In genomic region chr10:42274712-42275400, GRCm38 (mm10) we compare ENCODE assay signal across 8 mouse cellular contexts. TPM values are rescaled to one million over a fixed set of nuclear protein-coding genes. Genes with fewer than 3 reads are reported as not detected.
A peak's percentile ranks its signal among the peaks of the same experiment; 100 is the strongest.
DNase-seq lines count a peak whose midpoint lies in the region; ATAC-seq and TF ChIP-seq lines count a peak whose summit lies in the region.

No protein-coding gene starts in this region.

- peak overlapping the region; percentile 72 for H3K27ac ChIP-seq in embryonic fibroblast, embryonic 13.5 days (ENCODE audit: insufficient read depth, low read length)
- peak overlapping the region; percentile 97 for H3K27ac ChIP-seq in hindbrain, postnatal 0 days
- peak overlapping the region; percentile 97 for H3K27ac ChIP-seq in liver, embryonic 13.5 days

- no peaks in the 10 kb centered on the region for H3K36me3 ChIP-seq in hindbrain, postnatal 0 days (ENCODE audit: insufficient read depth, low read length)
- H3K36me3 ChIP-seq in liver, embryonic 13.5 days, result peaks cover 49% of the 10 kb centered on the region

- no peak for TF ChIP-seq CTCF in embryonic fibroblast, embryonic 13.5 days (IDR thresholded peaks at IDR 0.05; ENCODE audit: borderline replicate concordance, insufficient read depth, low read length)
- no peak for TF ChIP-seq CTCF in hindbrain, postnatal 0 days (IDR thresholded peaks at IDR 0.05; ENCODE audit: low read depth)

- H3K4me1 ChIP-seq in embryonic fibroblast, embryonic 13.5 days (ENCODE audit: control insufficient read depth, insufficient read depth, low read length), result peaks cover 8% of the 10 kb centered on the region
- peaks cover 29% of the 10 kb centered on the region for H3K4me1 ChIP-seq in hindbrain, postnatal 0 days (ENCODE audit: insufficient read depth, low read length)
- H3K4me1 ChIP-seq in liver, embryonic 13.5 days (replicated peaks), result peaks cover 65% of the 10 kb centered on the region

- peak; percentile 47 for TF ChIP-seq POLR2A in embryonic fibroblast, embryonic 13.5 days (IDR thresholded peaks at IDR 0.05; ENCODE audit: low read depth, low read length)

- DNase-seq in frontal cortex, postnatal 36 days (ENCODE audit: low spot score in 2 of 2), result peak; percentile 15 to 27
- peak; percentile 46 for DNase-seq in ZHBTc4 (ENCODE audit: low read depth, low spot score)
- DNase-seq in hindbrain, postnatal 0 days (ENCODE audit: low spot score), result peak; percentile 43
- peak; percentile 28 for DNase-seq in liver, embryonic 13.5 days
- peak; percentile 50 for DNase-seq in retina, postnatal 1 day
- no peak for DNase-seq in Muller cell, postnatal 12 days (ENCODE audit: inconsistent ontology term)

- WGBS in hindbrain, postnatal 0 days, result 2% methylated on average over 65 of the region's 65 CpGs
- 1% methylated on average over 65 of the region's 65 CpGs for WGBS in liver, embryonic 13.5 days (ENCODE audit: insufficient replicate concordance)

- H3K4me2 ChIP-seq in hindbrain, postnatal 0 days (ENCODE audit: low read depth, low read length), result peak overlapping the region; percentile 98
- peak overlapping the region; percentile 100 for H3K4me2 ChIP-seq in liver, embryonic 13.5 days

- no peaks in the 10 kb centered on the region for H3K27me3 ChIP-seq in hindbrain, postnatal 0 days (ENCODE audit: insufficient read depth, low read length)
- H3K27me3 ChIP-seq in liver, embryonic 13.5 days, result no peaks in the 10 kb centered on the region

- no peak for ATAC-seq in frontal cortex, adult (ENCODE audit: low TSS enrichment)
- no peak for ATAC-seq in hindbrain, postnatal 0 days
- ATAC-seq in liver, embryonic 13.5 days (ENCODE audit: low read depth), result no peak

- H3K4me3 ChIP-seq in embryonic fibroblast, embryonic 13.5 days (ENCODE audit: insufficient read depth, low read length), result peak overlapping the region; percentile 74
- peak overlapping the region; percentile 84 for H3K4me3 ChIP-seq in hindbrain, postnatal 0 days (ENCODE audit: low read length)
- H3K4me3 ChIP-seq in liver, embryonic 13.5 days (replicated peaks), result peak overlapping the region; percentile 98

- H3K9ac ChIP-seq in hindbrain, postnatal 0 days (replicated peaks; ENCODE audit: low read length), result peak overlapping the region; percentile 77
- peak overlapping the region; percentile 99 for H3K9ac ChIP-seq in liver, embryonic 13.5 days

- no peaks in the 10 kb centered on the region for H3K9me3 ChIP-seq in hindbrain, postnatal 0 days (ENCODE audit: low read length)
- H3K9me3 ChIP-seq in liver, embryonic 13.5 days (replicated peaks), result no peaks in the 10 kb centered on the region

RNA-seq across cellular contexts. Expression of gene Foxo3, which starts 1.7 kb away (rescaled TPM):
- polyA plus RNA-seq in embryonic fibroblast, embryonic 13.5 days (2011; ENCODE audit: insufficient read length, low read depth, missing spikeins), result 29.3 and 30.2 TPM in 2 replicates
- 54.7 and 59.2 TPM in 2 replicates for total RNA-seq in hindbrain, postnatal 0 days (2014; rRNA removed)
- polyA plus RNA-seq in hindbrain, postnatal 0 days (2015; fragmentation: Nextera tagmentation; extraction: Ambion mirVana), result 8.4 and 8.6 TPM in 2 replicates
- polyA plus RNA-seq in liver, embryonic 13.5 days (2015; fragmentation: Nextera tagmentation; extraction: Ambion mirVana), result 14.5 and 15.2 TPM in 2 replicates
